Mouse (Mus musculus): ENCODE data around the gene Gm28374. TPM values are rescaled to one million over a fixed set of nuclear protein-coding genes. Genes with fewer than 3 reads are reported as not detected.
A peak's percentile ranks its signal among the peaks of the same experiment; 100 is the strongest.
"Not testable (repeated sequence)": the region's sequence is repeated elsewhere in the genome, so short reads cannot be mapped to it uniquely, and the experiment has no call there.

Gm28374 gene
- 1.3 and 2.2 TPM in 2 replicates for polyA plus RNA-seq (2015; fragmentation: Nextera tagmentation; extraction: Ambion mirVana)

DNA sequence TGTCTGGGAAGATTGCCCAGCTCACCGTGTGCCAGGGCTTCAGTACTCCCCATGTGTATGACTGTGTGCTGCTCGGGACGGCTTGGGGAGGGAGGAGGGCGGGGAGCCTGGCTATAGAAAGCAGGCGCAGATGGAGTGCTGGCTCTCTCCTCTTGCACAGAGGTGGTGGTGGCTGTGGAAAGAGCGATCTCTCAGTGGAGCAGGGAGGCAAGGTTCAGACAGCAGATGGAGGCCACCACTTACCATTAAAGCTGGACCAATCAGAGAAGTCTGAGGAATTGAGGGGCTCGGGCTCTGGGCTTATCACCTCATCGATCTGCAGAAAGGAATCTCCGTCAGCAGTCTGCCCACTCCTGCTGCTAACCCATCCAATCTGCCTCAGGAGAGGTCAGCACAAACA is at the start of gene Gm28374:
TSS of gene Gm28374 (minus strand) at position 101 of the 400 bp plus-strand sequence.
- H3K36me3 ChIP-seq = peaks cover 26% of the 10 kb centered on the region
- no peak for ATAC-seq
- H3K9ac ChIP-seq = no peak within 1 kb of the TSS
- H3K4me1 ChIP-seq (replicated peaks) = peaks cover 10% of the 10 kb centered on the region
- H3K27me3 ChIP-seq (replicated peaks) = no peaks in the 10 kb centered on the region
- WGBS = 89% methylated on average over 9 of the region's 9 CpGs
- H3K4me2 ChIP-seq (replicated peaks) = no peak within 1 kb of the TSS
- H3K27ac ChIP-seq = no peak within 1 kb of the TSS
- no peaks in the 10 kb centered on the region for H3K9me3 ChIP-seq
- no peak within 1 kb of the TSS for H3K4me3 ChIP-seq (replicated peaks)

DNA sequence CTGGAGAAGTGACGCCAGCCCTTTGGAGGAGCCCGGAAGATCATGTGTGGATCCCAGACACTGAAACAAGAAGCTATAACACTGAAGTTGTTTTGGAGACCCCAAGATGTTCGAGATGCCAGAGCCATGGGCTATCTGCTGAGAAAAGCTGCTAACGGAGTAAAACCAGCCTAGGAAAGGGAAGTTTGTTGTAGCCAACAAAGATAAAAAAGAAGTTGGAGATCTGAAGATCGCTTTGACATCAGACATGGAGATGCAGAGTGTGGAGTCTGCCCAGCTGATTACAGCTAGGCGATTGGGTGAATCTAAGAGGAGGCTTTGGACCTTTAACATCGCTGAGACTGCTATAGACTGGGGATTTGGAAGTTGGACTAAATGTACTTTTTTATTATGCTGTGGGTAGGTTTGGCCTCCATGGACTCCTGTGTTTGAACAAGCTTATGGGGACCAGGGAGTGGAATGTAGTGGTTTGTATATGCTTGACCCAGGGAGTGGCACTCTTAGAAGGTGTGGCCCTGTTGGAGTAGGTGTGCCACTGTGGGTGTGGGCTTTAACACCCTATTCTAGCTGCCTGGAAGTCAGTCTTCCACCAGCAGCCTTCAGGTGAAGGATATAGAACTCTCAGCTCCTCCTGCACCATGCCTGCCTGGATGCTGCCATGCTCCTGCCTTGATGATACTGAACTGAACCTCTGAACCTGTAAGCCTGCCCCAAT is 48.5 kb upstream of the Gm28374 start:
- ATAC-seq = not testable (repeated sequence)

DNA sequence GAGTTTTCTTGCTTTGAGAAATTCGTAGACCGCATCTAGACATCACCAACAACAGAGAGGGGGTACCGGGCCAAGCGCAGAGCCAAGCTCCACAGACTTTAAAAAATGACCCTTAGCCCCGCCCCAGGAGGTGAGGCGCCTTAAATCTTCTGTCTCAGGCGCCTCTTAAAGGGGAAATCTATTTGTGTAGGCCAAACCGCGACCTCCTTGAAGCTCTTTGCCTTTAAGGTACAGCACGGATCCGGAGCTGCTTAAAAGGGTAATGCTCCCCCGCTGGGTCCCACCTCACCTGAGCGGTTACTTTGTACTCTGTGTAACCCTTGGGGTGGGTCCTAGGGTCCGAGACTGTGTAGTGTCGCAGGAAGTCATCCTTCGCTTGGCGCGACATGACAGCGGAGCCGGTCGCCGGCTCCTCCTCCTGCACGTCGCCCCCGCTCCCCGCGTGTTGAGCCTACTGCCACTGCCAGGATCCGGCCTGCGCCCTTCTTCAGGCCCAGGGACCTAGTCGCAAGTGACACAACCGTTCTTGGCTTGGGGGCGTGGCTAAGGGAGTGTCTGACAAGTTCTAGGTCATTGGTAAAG is 45.8 kb upstream of the Gm28374 start, which contains the start of gene Snx15:
TSS of gene Snx15 (minus strand) at position 545 of the 582 bp plus-strand sequence.
- no peaks in the 10 kb centered on the region for H3K27me3 ChIP-seq (replicated peaks)
- no peaks in the 10 kb centered on the region for H3K9me3 ChIP-seq
- peak within 1 kb of the TSS; percentile 72 for H3K4me2 ChIP-seq (replicated peaks)
- H3K4me3 ChIP-seq (replicated peaks) = peak within 1 kb of the TSS; percentile 53
- peak within 1 kb of the TSS; percentile 68 for H3K9ac ChIP-seq
- WGBS = under 1% methylated on average over 32 of the region's 32 CpGs
- 0 out of 2 replicates have a peak, but pooled peaks cover 4% of the 10 kb centered on the region for H3K4me1 ChIP-seq (replicated peaks)
- H3K36me3 ChIP-seq = no peaks in the 10 kb centered on the region
- ATAC-seq = peak; percentile 96
- peak within 1 kb of the TSS; percentile 93 for H3K27ac ChIP-seq

More for the DNA sequence above, 48.5 kb upstream of the Gm28374 start:
- not testable (repeated sequence) for H3K4me3 ChIP-seq (replicated peaks); H3K4me2 ChIP-seq (replicated peaks); H3K27me3 ChIP-seq (replicated peaks); H3K36me3 ChIP-seq; H3K27ac ChIP-seq; H3K4me1 ChIP-seq (replicated peaks); H3K9me3 ChIP-seq; H3K9ac ChIP-seq
- WGBS = 74% methylated on average over 7 of the region's 7 CpGs

DNA sequence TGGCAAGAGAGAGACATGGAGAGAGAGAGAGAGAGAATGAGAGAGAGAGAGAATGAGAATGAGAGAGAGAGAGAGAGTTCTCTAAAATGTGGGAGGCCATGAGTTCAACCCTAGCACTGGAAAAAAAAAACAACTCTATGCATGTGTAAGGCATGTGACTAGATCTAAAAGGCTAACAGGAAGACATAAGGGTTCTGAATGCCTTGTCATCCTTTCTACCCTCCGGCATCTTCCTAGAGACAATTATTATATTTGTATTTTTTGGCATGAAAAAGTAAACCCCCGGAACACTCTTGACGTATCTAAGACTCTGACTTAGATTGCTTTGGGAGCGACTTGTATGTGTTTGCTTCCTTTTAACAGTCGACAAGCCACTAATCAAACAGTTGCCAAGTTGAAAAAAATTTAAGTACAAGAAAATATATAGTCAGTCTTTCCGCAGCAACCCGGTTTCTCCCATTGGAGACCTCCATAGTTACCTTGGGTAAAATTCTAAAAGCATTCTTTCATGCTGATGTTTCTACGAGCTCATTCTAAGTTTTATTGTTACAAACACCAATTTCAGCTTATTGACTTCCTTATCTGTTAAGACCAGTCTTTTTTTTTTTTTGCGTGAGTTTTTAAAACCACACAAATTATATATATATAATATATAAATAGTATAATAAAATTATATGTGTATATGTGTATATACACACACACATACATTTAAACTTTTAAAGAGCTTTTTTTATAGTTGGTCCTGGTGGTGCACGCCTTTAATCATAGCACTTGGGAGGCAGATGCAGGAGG is 44.9 kb upstream of the Gm28374 start:
- Histone ChIP-seq H3K27me3 (replicated peaks) (no peaks in the 10 kb centered on the region), H3K9ac (0 out of 2 replicates have a peak overlapping the region, but pooled peaks have one; percentile 68), H3K4me2 (replicated peaks) (peak overlapping the region; percentile 72), H3K4me3 (replicated peaks) (peak overlapping the region; percentile 53), H3K4me1 (replicated peaks) (peaks cover 4% of the 10 kb centered on the region; the same call in 1 of the 2 replicates), H3K27ac (peak overlapping the region; percentile 93; the same call in 1 of the 2 replicates), H3K9me3 (no peaks in the 10 kb centered on the region), H3K36me3 (no peaks in the 10 kb centered on the region)
- 65% methylated on average over 10 of the region's 10 CpGs for WGBS
- ATAC-seq = no peak

DNA sequence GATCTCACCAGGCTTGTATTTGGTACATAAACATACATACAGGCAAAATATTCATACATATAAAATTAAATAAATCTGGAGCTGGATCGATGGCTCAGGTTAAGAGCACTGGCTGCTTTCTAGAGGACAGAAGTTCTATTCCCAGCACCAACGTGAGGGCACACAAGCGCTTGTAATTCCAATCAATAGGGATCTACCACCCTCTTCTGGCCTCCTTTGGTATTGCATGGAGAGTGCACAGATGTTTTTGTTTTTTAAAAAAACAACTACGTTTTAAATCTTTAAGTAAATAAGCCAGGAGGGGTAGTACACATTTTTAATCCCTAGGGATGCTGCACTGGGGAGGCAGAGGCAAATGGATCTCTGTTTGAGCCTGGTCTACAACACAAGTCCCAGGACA is 44.2 kb upstream of the Gm28374 start:
- peaks cover 10% of the 10 kb centered on the region; the same call in 1 of the 2 replicates for H3K4me1 ChIP-seq (replicated peaks)
- no peak overlapping the region for H3K27ac ChIP-seq
- no peaks in the 10 kb centered on the region for H3K27me3 ChIP-seq (replicated peaks)
- 30% methylated on average over 4 of the region's 4 CpGs for WGBS
- H3K9me3 ChIP-seq = no peaks in the 10 kb centered on the region
- H3K36me3 ChIP-seq = no peaks in the 10 kb centered on the region
- no peak overlapping the region for H3K4me3 ChIP-seq (replicated peaks)
- no peak overlapping the region for H3K4me2 ChIP-seq (replicated peaks)
- ATAC-seq = no peak
- H3K9ac ChIP-seq = no peak overlapping the region

DNA sequence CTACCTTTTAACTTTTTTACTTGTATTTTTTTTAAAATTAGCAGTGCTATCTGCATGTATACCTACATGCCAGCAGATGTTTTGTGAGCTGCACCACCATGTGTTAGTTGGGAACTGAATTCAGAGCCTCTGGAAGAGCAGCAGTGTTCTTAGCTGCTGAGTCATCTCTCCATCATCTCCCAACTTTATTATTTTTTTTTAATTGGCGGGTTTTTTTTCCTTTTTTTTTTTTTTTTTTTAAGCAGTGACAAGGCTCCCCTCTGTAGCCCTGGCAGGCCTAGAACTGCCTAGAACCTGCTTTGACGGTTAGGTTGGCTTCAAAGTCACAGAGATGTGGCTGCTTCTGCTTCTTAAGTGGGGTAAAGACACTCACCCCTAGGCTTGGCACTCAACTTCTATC is 42.8 kb upstream of the Gm28374 start:
- no peak overlapping the region for H3K27ac ChIP-seq
- H3K4me2 ChIP-seq (replicated peaks) = no peak overlapping the region
- ATAC-seq = no peak
- 73% methylated on average over 2 of the region's 2 CpGs for WGBS
- no peaks in the 10 kb centered on the region for H3K27me3 ChIP-seq (replicated peaks)
- H3K4me1 ChIP-seq (replicated peaks) = peaks cover 18% of the 10 kb centered on the region
- H3K9ac ChIP-seq = no peak overlapping the region
- H3K9me3 ChIP-seq = no peaks in the 10 kb centered on the region
- 0 out of 2 replicates have a peak, but pooled peaks cover 3% of the 10 kb centered on the region for H3K36me3 ChIP-seq
- no peak overlapping the region for H3K4me3 ChIP-seq (replicated peaks)

DNA sequence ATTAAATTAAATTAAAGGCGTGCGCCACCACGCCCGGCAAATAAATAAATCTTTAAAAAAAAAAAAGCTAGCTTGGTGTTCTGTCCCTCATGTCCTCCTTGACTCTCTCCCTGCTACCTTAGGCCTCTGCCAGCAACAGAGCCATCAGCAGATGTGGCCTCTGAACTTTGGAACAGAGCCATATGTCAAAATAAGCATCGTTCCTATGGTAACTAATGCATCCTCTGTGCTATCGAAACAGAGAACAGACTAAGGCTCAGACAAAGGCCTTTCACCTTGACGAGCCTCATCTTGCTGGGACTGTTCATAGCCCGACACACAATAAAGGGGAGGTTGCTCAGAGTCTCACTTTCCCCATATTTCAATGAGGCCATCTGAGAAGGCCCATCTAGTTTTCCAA is 41.3 kb upstream of the Gm28374 start:
- Histone ChIP-seq H3K27ac (no peak overlapping the region), H3K4me2 (replicated peaks) (no peak overlapping the region), H3K27me3 (replicated peaks) (no peaks in the 10 kb centered on the region), H3K4me1 (replicated peaks) (peaks cover 22% of the 10 kb centered on the region), H3K9me3 (no peaks in the 10 kb centered on the region), H3K36me3 (0 out of 2 replicates have a peak, but pooled peaks cover 3% of the 10 kb centered on the region), H3K9ac (no peak overlapping the region), H3K4me3 (replicated peaks) (no peak overlapping the region)
- ATAC-seq = no peak
- WGBS = 59% methylated on average over 8 of the region's 8 CpGs

DNA sequence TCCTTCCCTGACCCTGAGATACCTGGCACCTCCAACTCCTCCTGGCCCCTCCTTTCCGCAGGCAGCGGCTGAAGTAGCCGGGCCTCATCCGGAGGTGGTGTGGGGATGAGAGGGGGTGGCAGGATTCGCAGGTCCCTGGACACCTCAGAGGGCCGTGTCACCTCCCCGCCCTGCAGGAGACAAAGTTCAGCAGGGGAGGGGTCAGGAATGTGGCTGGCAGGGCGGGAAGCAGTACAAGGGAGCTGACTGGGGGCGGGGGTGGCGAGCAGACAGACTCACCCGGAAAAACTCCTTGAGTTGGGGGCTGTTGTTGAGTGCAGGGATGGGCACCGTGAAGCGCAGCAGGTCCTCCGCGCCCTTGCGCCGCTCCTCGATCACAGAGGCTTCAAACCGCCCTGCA is 39.7 kb upstream of the Gm28374 start:
- no peaks in the 10 kb centered on the region for H3K27me3 ChIP-seq (replicated peaks)
- peak overlapping the region; percentile 41 for H3K27ac ChIP-seq
- WGBS = 29% methylated on average over 19 of the region's 19 CpGs
- peaks cover 32% of the 10 kb centered on the region for H3K4me1 ChIP-seq (replicated peaks)
- ATAC-seq = peak; percentile 26
- H3K36me3 ChIP-seq = 0 out of 2 replicates have a peak, but pooled peaks cover 3% of the 10 kb centered on the region
- H3K4me3 ChIP-seq (replicated peaks) = peak overlapping the region; percentile 10; the same call in 1 of the 2 replicates
- peak overlapping the region; percentile 30; the same call in 1 of the 2 replicates for H3K9ac ChIP-seq
- H3K9me3 ChIP-seq = no peaks in the 10 kb centered on the region
- peak overlapping the region; percentile 49 for H3K4me2 ChIP-seq (replicated peaks)

DNA sequence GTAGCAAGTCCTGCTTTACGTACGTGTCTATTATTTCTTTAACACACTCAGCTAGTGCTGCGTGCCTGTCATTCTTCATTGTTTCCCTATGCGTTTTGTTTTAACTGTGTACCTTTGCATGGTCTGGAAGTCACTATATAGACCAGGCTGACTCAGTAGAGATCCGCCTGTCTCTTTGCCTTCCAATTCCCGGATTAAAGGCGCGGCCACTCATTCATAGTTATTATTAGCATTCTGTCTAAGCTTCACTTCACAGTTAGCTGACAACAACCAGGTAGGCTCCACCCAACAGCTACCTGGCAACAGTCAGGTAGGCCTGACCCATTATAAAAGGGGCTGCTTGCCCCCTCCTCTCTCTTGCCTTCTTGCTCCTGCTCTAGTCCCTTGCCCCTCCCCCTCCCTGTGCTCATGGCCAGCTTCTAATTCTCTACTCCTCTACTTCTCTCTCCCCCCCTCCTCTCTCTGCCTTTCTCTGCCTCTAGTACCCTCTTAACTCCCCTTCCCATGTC is 36.7 kb upstream of the Gm28374 start:
- Histone ChIP-seq H3K9me3 (no peaks in the 10 kb centered on the region), H3K4me2 (replicated peaks) (peak overlapping the region; percentile 88), H3K36me3 (peaks cover 22% of the 10 kb centered on the region), H3K4me3 (replicated peaks) (peak overlapping the region; percentile 94), H3K4me1 (replicated peaks) (peaks cover 38% of the 10 kb centered on the region), H3K9ac (peak overlapping the region; percentile 5), H3K27me3 (replicated peaks) (no peaks in the 10 kb centered on the region), H3K27ac (peak overlapping the region; percentile 99)
- under 1% methylated on average over 8 of the region's 8 CpGs for WGBS
- peak; percentile 21 for ATAC-seq

DNA sequence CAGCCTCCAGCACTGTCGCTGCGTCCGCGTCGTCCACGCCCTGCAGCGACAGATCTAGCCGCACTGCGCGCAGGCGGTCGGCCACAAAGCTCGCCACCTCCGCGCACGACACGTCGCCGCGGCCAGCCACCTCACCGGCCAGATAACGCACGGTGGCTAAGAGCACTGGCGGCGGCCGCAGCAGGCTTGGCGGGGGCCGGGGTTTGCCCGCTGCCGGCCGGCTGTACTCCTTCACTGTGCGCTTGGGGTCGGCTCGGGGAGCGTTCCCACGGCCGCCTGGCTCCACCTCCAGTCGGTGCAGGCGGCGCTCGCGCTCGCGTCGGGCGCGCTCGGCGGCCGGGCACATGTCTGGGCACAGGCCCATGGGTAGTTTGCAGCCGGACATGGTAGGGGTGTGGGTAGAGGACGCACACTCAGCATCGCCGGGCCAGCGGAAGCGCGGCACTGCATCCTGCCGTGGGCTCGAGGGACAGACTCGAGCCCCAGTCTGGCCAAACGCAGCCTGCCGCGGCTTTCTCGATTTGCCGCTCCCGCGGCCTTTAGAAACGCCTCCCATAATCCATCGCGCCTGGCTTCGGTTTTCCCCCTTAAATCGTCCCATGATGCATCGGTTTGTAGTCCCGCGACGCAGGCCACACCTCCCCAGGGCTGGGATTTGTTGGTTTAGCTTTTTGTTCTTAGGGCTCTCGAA is 36.1 kb upstream of the Gm28374 start, which contains the start of gene Sac3d1:
TSS of gene Sac3d1 (minus strand) at position 665 of the 691 bp plus-strand sequence.
- ATAC-seq = peak; percentile 88
- WGBS = under 1% methylated on average over 77 of the region's 77 CpGs

DNA sequence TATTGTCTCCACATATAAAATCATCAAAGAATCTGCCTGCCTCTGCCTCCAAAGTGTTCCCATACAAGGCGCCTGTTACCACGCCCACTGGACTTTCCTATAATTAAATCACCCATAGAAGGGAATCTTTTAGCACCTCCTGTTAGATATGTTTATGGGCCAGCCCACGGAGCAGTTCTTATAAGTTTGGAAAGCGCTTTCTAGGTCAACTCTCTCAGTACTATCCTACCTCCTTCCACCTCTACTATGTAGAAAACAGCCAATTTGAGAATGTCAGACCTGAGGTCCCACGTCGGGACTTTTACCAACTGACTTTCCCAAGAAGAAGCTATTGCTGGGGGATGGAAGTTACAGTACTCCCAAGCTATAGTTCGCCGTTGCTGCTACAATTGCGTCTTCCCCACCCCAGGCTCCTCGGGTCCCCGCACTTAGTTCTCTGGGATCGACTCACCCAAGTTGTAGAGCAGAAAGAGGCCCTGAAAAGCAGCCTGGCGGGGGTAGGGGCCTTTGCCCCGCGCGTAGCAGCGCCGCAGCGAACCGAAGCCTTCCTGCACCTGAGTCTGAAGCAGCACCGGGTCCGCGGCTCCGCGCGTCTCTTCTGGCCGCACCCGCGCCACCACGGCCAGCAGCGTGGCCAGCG is 35.4 kb upstream of the Gm28374 start:
- Histone ChIP-seq H3K4me3 (replicated peaks) (peak overlapping the region; percentile 94), H3K9me3 (no peaks in the 10 kb centered on the region), H3K4me1 (replicated peaks) (peaks cover 34% of the 10 kb centered on the region), H3K4me2 (replicated peaks) (peak overlapping the region; percentile 88), H3K27me3 (replicated peaks) (no peaks in the 10 kb centered on the region), H3K36me3 (peaks cover 22% of the 10 kb centered on the region), H3K27ac (peak overlapping the region; percentile 99), H3K9ac (peak overlapping the region; percentile 87)
- WGBS = 5% methylated on average over 32 of the region's 32 CpGs
- no peak for ATAC-seq

More for the DNA sequence above, 36.1 kb upstream of the Gm28374 start, which contains the start of gene Sac3d1:
- Histone ChIP-seq H3K9ac (peak within 1 kb of the TSS; percentile 87), H3K27ac (peak within 1 kb of the TSS; percentile 99), H3K4me2 (replicated peaks) (peak within 1 kb of the TSS; percentile 88), H3K4me1 (replicated peaks) (peaks cover 34% of the 10 kb centered on the region), H3K36me3 (peaks cover 22% of the 10 kb centered on the region), H3K9me3 (no peaks in the 10 kb centered on the region), H3K4me3 (replicated peaks) (peak within 1 kb of the TSS; percentile 94), H3K27me3 (replicated peaks) (no peaks in the 10 kb centered on the region)
